Mouse (Mus musculus): ENCODE results near the gene St6galnac3. TPM values are rescaled to one million over a fixed set of nuclear protein-coding genes. Genes with fewer than 3 reads are reported as not detected.

The St6galnac3 gene
- polyA plus RNA-seq, 1 experiment from 2014 or later, result 25.6 TPM

GRCm38 (mm10) chr3:153659575-153660168 lies 65.3 kb downstream of the St6galnac3 start:
- H3K9me3 ChIP-seq (ENCODE audit: control insufficient read depth, low read length), result no peaks in the 10 kb centered on the region
- peak; percentile 54; the same call in 1 of the 2 replicates for ATAC-seq (ENCODE audit: low read depth)
- no peak overlapping the region for H3K4me2 ChIP-seq (ENCODE audit: low read depth, low read length)
- no peak overlapping the region for H3K4me3 ChIP-seq (ENCODE audit: low read depth, low read length)
- no peak overlapping the region for H3K9ac ChIP-seq (replicated peaks; ENCODE audit: low read depth, low read length)
- H3K27me3 ChIP-seq (ENCODE audit: control insufficient read depth, insufficient read depth, low read length), result no peaks in the 10 kb centered on the region
- H3K4me1 ChIP-seq (ENCODE audit: control insufficient read depth, insufficient read depth, low read length), result peaks cover 13% of the 10 kb centered on the region
- H3K27ac ChIP-seq (ENCODE audit: low read depth, low read length), result no peak overlapping the region; the same call in 1 of the 2 replicates
- WGBS, result 41% methylated on average over 15 of the region's 15 CpGs
- H3K36me3 ChIP-seq (ENCODE audit: control insufficient read depth, insufficient read depth, low read length), result no peaks in the 10 kb centered on the region

GRCm38 (mm10) chr3:153658051-153658777 lies 66.8 kb downstream of the St6galnac3 start:
- no peak overlapping the region for H3K27ac ChIP-seq (ENCODE audit: low read depth, low read length)
- H3K4me1 ChIP-seq (ENCODE audit: control insufficient read depth, insufficient read depth, low read length), result peaks cover 13% of the 10 kb centered on the region
- no peaks in the 10 kb centered on the region for H3K9me3 ChIP-seq (ENCODE audit: control insufficient read depth, low read length)
- H3K4me3 ChIP-seq (ENCODE audit: low read depth, low read length), result no peak overlapping the region
- no peaks in the 10 kb centered on the region for H3K27me3 ChIP-seq (ENCODE audit: control insufficient read depth, insufficient read depth, low read length)
- no peak overlapping the region for H3K9ac ChIP-seq (replicated peaks; ENCODE audit: low read depth, low read length)
- H3K4me2 ChIP-seq (ENCODE audit: low read depth, low read length), result no peak overlapping the region
- 81% methylated on average over 22 of the region's 22 CpGs for WGBS
- ATAC-seq (ENCODE audit: low read depth), result peak; percentile 12; the same call in 1 of the 2 replicates
- no peaks in the 10 kb centered on the region for H3K36me3 ChIP-seq (ENCODE audit: control insufficient read depth, insufficient read depth, low read length)

GRCm38 (mm10) chr3:153655071-153655470 lies 69.9 kb downstream of the St6galnac3 start:
- no peak overlapping the region for H3K27ac ChIP-seq (ENCODE audit: low read depth, low read length)
- H3K36me3 ChIP-seq (ENCODE audit: control insufficient read depth, insufficient read depth, low read length), result no peaks in the 10 kb centered on the region
- 0 out of 2 replicates have a peak, but pooled peaks cover 6% of the 10 kb centered on the region for H3K4me1 ChIP-seq (ENCODE audit: control insufficient read depth, insufficient read depth, low read length)
- no peaks in the 10 kb centered on the region for H3K27me3 ChIP-seq (ENCODE audit: control insufficient read depth, insufficient read depth, low read length)
- H3K4me2 ChIP-seq (ENCODE audit: low read depth, low read length), result no peak overlapping the region
- H3K9ac ChIP-seq (replicated peaks; ENCODE audit: low read depth, low read length), result no peak overlapping the region
- WGBS, result 21% methylated on average over 9 of the region's 9 CpGs
- no peaks in the 10 kb centered on the region for H3K9me3 ChIP-seq (ENCODE audit: control insufficient read depth, low read length)
- no peak for ATAC-seq (ENCODE audit: low read depth)
- H3K4me3 ChIP-seq (ENCODE audit: low read depth, low read length), result no peak overlapping the region

GRCm38 (mm10) chr3:153652850-153653249 lies 72.1 kb downstream of the St6galnac3 start:
- H3K4me2 ChIP-seq (ENCODE audit: low read depth, low read length), result no peak overlapping the region
- H3K27ac ChIP-seq (ENCODE audit: low read depth, low read length), result no peak overlapping the region
- H3K4me1 ChIP-seq (ENCODE audit: control insufficient read depth, insufficient read depth, low read length), result 0 out of 2 replicates have a peak, but pooled peaks cover 6% of the 10 kb centered on the region
- no peak overlapping the region for H3K9ac ChIP-seq (replicated peaks; ENCODE audit: low read depth, low read length)
- 77% methylated on average over 3 of the region's 3 CpGs for WGBS
- no peak for ATAC-seq (ENCODE audit: low read depth)
- no peaks in the 10 kb centered on the region for H3K36me3 ChIP-seq (ENCODE audit: control insufficient read depth, insufficient read depth, low read length)
- H3K27me3 ChIP-seq (ENCODE audit: control insufficient read depth, insufficient read depth, low read length), result no peaks in the 10 kb centered on the region
- H3K9me3 ChIP-seq (ENCODE audit: control insufficient read depth, low read length), result no peaks in the 10 kb centered on the region
- no peak overlapping the region for H3K4me3 ChIP-seq (ENCODE audit: low read depth, low read length)

DNA sequence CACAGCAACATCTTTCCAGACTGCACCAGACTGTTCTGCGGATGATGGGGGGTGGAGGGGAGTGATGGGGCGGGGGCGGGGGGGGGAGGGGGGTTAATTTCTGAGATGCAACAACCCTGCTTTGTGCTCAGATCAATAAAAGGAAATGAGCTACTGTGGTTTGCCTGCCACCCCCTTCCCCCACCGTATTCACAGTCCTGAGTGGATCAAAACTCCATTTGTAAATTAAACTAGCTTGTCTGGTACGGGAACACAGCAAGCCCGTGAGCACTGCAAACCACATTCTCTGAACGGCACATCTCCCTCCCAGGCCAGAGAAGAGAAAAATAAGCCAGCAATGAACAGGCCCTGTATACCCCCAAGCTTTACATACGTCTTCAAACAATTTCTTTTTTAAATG lies 76.3 kb downstream of the St6galnac3 start:
- H3K4me3 ChIP-seq (ENCODE audit: low read depth, low read length), result no peak overlapping the region
- no peaks in the 10 kb centered on the region for H3K27me3 ChIP-seq (ENCODE audit: control insufficient read depth, insufficient read depth, low read length)
- H3K4me1 ChIP-seq (ENCODE audit: control insufficient read depth, insufficient read depth, low read length), result 0 out of 2 replicates have a peak, but pooled peaks cover 6% of the 10 kb centered on the region
- 0 out of 2 replicates have a peak, but pooled peaks have one; percentile 19 for ATAC-seq (ENCODE audit: low read depth)
- H3K36me3 ChIP-seq (ENCODE audit: control insufficient read depth, insufficient read depth, low read length), result no peaks in the 10 kb centered on the region
- no peak overlapping the region for H3K9ac ChIP-seq (replicated peaks; ENCODE audit: low read depth, low read length)
- H3K27ac ChIP-seq (ENCODE audit: low read depth, low read length), result no peak overlapping the region
- no peaks in the 10 kb centered on the region for H3K9me3 ChIP-seq (ENCODE audit: control insufficient read depth, low read length)
- H3K4me2 ChIP-seq (ENCODE audit: low read depth, low read length), result no peak overlapping the region
- WGBS, result 47% methylated on average over 8 of the region's 8 CpGs

DNA sequence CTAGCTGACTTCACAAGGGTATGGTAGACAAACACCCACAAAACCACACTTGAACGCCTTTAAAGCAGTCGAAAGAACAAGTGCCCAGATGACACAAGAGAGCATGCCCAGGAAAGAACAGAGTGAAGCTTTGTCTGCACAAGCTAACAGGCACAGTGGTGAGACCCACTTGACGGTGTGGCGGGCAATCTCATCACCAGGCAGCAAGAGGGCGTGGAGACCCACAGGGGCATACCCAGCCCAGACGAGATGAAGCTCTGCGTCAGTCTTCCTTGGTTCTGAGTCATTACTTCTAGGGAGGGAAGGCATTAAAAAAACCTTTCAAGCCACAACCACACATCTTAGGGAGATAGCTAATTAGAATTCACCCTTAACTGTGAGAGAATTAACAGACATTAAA lies 79.2 kb downstream of the St6galnac3 start:
- Histone ChIP-seq H3K9ac (replicated peaks; ENCODE audit: low read depth, low read length) (no peak overlapping the region), H3K27ac (ENCODE audit: low read depth, low read length) (no peak overlapping the region)
- peak; percentile 61; the same call in 1 of the 2 replicates for ATAC-seq (ENCODE audit: low read depth)

DNA sequence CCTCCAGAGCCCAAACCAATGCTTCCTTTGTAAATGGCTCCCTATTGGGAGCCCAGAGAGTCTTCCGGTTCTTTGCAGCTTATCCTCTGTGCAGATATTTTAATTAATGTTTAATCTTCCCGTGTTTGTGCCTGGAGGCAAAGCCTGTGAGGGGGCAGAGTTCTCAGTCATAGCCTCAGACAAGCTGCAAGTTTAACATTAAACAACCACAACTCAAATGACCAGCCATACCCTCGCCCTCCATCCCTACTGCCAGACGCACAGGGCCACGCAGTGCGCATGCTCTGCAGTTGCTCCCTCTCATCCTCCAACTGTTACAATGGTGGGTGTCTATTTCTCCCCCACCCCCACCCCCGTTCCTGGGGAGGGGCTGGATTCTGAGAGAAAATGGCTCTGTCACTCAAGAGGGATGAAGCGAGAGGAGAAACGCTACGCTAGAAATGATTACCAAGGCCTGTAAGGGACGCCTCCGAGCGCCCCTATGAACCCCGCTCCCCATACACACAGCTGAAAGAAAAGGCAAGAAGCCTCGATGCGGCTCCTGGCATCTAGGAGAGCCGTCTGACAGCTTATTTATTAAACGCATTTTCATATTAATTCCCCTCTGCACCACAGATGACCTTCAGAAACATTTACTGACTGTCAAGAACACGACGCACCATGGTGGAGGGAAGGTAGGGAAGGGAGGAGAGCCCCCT lies 81.0 kb downstream of the St6galnac3 start:
- Histone ChIP-seq H3K9me3 (ENCODE audit: control insufficient read depth, low read length) (no peaks in the 10 kb centered on the region), H3K27ac (ENCODE audit: low read depth, low read length) (0 out of 2 replicates have a peak overlapping the region, but pooled peaks have one; percentile 7), H3K9ac (replicated peaks; ENCODE audit: low read depth, low read length) (no peak overlapping the region), H3K4me3 (ENCODE audit: low read depth, low read length) (no peak overlapping the region), H3K4me1 (ENCODE audit: control insufficient read depth, insufficient read depth, low read length) (peaks cover 6% of the 10 kb centered on the region; the same call in 1 of the 2 replicates), H3K27me3 (ENCODE audit: control insufficient read depth, insufficient read depth, low read length) (no peaks in the 10 kb centered on the region), H3K36me3 (ENCODE audit: control insufficient read depth, insufficient read depth, low read length) (no peaks in the 10 kb centered on the region), H3K4me2 (ENCODE audit: low read depth, low read length) (no peak overlapping the region)
- no peak for ATAC-seq (ENCODE audit: low read depth)
- WGBS, result 68% methylated on average over 20 of the region's 20 CpGs

More for the DNA sequence above, 79.2 kb downstream of the St6galnac3 start:
- Histone ChIP-seq H3K4me2 (ENCODE audit: low read depth, low read length) (no peak overlapping the region), H3K4me1 (ENCODE audit: control insufficient read depth, insufficient read depth, low read length) (peaks cover 6% of the 10 kb centered on the region; the same call in 1 of the 2 replicates), H3K36me3 (ENCODE audit: control insufficient read depth, insufficient read depth, low read length) (no peaks in the 10 kb centered on the region), H3K4me3 (ENCODE audit: low read depth, low read length) (no peak overlapping the region), H3K27me3 (ENCODE audit: control insufficient read depth, insufficient read depth, low read length) (no peaks in the 10 kb centered on the region), H3K9me3 (ENCODE audit: control insufficient read depth, low read length) (no peaks in the 10 kb centered on the region)
- whole genome bisulfite sequencing, result 56% methylated on average over 7 of the region's 7 CpGs

GRCm38 (mm10) chr3:153642826-153643225 lies 82.1 kb downstream of the St6galnac3 start:
- no peak overlapping the region for H3K4me3 ChIP-seq (ENCODE audit: low read depth, low read length)
- 85% methylated on average over 14 of the region's 14 CpGs for WGBS
- ATAC-seq (ENCODE audit: low read depth), result no peak
- no peaks in the 10 kb centered on the region for H3K36me3 ChIP-seq (ENCODE audit: control insufficient read depth, insufficient read depth, low read length)
- no peak overlapping the region for H3K27ac ChIP-seq (ENCODE audit: low read depth, low read length)
- H3K27me3 ChIP-seq (ENCODE audit: control insufficient read depth, insufficient read depth, low read length), result no peaks in the 10 kb centered on the region
- H3K4me1 ChIP-seq (ENCODE audit: control insufficient read depth, insufficient read depth, low read length), result peaks cover 6% of the 10 kb centered on the region; the same call in 1 of the 2 replicates
- no peaks in the 10 kb centered on the region for H3K9me3 ChIP-seq (ENCODE audit: control insufficient read depth, low read length)
- no peak overlapping the region for H3K9ac ChIP-seq (replicated peaks; ENCODE audit: low read depth, low read length)
- no peak overlapping the region for H3K4me2 ChIP-seq (ENCODE audit: low read depth, low read length)

Measured in neural tube, embryonic 14.5 days (tissue).